Mouse (Mus musculus): ENCODE results near the gene Kdelr3.

The Kdelr3 gene

DNA sequence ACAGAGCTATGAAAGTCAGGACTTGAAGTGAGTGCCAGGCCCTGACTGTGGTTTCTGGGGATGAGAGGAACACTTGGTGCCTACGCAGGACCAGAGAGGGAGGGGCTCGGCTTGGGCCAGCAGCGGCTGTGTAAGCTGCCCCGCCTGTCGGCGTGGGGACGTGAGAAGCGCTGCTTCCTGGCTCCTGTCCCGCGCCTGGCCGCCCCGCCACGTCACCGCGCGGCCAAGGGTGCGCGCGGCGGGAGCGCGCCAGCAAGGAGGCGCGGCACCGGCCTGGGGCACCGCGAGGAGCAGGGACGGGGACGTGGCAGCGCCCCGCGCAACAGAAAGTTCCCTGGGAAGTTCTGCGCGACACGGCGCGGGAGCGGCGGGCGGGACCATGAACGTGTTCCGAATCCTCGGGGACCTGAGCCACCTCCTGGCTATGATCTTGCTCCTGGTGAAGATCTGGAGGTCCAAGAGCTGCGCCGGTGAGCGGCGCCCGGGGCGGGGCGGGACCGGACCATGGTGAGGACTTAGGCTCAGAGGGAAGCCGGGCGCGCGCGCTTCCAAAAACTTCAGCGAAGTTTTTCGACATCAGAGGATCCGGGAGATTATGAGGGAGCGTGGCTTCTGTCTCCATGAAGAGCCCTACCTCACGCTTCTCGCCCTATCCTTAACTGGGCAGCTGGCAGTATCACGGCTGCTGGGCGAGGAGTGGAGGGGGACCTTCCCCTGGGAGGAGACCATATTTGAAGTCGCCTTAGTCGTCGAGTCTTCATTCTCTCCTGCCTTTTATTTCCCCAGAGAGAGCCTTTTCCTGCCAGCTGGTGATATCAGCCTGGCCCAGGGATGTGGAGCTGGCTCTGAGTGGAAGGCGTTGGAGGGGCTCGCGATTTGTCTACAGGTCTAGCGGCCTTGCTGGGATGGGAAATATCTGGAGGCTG lies at the start of gene Kdelr3:
TSS of gene Kdelr3 (plus strand) at position 241 of the 926 bp plus-strand sequence.
- DNase-seq (ENCODE audit: extremely low spot score, low spot score), result peak; percentile 58

DNA sequence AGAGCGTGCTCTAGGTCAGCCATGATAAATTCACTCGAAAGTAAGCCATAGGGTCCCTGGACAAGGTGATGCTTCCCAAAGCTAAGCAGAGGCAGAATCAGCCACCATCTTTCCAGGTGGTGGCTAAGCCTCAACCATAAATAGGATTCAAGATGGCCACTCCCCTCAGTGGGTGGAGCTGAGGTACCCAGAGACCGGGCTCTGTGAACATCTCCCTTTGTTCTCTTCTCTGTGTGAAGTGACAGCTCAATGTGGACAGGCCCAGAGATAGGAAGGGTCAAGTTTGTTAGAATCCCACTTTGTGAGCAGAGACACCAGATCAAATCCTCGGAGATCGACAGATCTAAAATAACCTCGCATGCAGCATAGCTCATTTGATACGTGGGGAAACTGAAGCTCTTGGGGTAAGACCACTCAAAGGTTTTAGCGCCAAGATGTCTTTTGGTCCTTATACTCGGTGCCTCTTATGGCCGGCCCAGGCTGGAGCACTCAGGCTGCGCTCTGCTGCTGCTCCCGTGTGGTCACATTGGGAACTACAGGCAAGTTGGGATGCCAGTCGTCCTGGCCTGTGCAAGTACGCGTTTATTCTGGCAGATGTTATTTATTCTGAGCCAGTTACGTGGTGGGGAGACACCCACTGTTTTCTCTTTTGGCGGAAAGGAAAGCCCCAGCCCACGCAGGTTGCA lies 49.5 kb upstream of the Kdelr3 start:
- DNase-seq (ENCODE audit: extremely low spot score, low spot score), result peak; percentile 87

DNA sequence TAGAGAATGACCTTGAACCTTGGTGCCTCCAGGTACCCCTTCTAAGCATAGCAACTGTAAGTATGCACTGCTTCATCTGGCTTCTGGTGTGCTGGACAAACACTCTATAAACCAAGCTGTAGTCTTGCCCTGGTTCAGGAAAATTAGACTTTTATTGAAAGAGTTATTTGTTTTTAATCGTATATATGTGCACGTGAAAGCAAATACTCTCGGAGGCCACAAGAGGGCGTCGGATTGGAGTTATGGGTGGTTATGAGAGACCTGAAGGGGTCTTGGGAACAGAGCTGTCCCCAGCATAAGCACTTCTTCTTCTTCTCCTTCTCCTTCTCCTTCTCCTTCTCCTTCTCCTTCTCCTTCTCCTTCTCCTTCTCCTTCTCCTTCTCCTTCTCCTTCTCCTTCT lies 46.6 kb upstream of the Kdelr3 start:
- DNase-seq (ENCODE audit: extremely low spot score, low spot score), result no peak

DNA sequence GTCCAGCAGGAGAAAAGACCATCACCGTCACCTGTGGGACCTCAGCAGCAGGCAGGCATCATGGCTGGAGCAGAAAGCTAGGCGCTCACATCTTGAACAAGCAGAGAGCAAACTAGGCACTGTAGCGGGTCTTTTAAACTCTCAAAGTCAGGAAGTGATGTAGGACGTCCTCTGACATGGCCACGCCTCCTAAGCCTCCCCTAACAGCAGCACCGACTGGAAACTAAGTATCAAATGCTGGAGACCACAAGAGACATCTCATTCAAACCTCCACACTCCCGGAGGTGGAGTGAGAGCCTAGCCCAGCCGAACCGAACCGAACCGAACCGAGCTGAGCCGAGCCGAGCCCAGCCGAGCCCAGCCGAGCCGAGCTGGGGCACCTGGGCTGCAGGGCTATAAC lies 45.6 kb upstream of the Kdelr3 start:
- DNase-seq (ENCODE audit: extremely low spot score, low spot score), result no peak

DNA sequence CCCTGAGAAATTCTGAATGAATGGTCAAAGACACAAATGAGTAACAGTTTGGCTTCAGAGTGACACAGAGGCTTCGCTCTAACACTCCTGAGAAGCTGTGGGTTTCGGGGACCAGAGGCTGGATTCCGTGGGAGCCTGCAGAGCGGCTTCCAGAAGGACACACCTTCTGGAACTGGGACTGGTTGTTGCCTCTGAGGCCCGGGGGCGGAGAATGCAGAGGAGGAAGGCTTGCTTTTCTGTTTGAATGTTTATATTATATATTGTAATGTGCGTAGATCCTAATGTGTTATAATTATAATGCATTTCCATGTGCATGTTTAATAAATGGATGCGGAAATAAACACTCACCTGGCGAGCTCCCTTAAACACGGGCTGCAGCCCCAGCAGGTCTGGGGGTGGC lies 45.1 kb upstream of the Kdelr3 start:
- DNase-seq (ENCODE audit: extremely low spot score, low spot score), result no peak

DNA sequence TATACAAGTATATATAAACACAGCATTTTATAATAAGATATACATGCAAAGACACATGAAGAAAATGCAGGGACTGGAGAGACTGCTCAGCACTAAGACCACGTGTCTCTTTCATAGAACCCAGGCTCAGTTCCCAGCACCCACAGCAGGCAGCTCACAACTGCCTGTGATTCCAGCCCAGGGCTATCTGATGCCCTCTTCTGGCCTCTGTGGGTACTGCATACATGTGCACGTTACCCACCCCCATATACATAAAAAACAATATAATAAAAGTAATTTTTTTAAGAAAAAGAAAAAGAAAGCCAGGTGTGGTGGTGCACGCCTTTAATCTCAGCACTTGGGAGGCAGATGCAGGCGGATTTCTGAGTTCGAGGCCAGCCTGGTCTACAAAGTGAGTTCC lies 43.2 kb upstream of the Kdelr3 start:
- no peak for DNase-seq (ENCODE audit: extremely low spot score, low spot score)

DNA sequence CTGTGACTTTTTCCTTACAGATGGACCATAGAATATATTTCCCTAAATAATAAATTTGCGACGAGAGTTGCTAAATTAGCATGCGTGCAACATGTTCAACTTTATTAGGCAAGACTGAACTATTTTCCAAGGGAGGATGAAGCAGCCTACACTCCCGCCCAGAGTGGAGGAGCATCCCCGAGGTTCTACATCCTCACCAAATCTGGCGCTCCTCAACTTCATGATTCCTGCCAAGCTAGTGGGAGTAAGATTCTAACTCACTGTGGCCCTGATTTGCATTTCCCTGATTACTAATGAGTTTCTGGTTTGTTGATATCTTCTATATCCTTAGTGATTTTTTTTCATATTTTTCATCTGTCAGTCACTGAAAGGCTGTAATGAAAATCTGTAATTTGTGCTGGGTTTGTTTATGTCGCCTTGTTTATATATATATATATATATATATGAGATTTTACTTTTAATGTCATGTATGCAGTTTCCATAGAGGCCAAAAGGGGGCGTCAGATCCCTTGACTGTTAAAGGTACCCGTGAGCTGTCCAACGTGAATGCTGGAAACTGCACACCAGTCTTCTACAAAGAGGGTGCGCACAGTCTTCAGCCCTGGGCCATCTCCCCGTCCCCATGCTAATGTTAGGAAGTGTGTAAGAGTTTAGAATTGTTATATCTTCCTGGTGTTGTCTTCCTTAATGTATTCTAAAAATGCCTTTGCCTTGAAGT lies 42.4 kb upstream of the Kdelr3 start:
- DNase-seq (ENCODE audit: extremely low spot score, low spot score), result no peak

DNA sequence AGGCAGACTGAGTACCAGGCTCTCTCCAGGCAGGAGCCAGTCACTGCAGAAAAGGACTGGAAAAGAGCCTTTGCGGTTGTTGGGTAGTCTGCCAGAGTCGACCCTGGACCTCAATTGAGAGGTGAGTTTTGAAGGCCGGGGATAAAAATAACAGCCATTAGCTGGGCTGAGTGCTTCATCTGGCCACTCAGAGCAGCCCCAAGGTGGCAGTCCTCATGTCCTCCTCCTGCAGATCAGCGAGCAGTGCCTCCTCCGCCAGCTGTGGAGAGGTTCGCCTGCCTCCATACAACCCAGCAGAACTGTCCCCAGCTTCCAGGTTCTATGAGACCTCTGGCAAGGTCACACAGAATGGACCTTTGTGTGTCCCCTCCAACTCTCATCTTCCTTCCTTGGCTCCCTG lies 39.0 kb upstream of the Kdelr3 start:
- no peak for DNase-seq (ENCODE audit: extremely low spot score, low spot score)

DNA sequence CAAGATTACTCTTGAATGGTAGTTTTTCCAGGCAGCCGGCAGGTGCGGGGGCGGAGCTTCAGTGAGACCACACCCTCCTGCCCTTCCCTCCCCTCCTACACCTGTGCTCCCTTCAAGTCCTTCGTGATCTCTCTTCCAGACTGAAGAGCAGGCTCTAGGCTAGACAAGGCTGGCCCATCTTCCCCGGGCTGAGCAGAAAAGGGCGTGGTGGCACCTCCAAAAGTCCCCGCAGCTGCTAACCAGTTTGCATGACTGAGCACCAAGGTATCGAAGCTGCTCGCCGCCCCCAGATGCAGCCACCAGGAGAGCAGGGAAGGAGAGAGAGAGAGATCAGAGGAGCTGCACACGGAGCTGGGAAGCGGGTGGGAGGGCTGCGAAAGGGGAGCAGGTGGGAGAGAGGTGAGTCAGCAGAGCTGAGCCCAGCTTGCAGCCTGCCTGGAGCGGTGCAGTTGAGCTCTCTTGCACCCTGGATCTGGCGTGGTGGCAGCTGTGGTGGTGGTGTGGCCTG lies 35.0 kb upstream of the Kdelr3 start:
- no peak for DNase-seq (ENCODE audit: extremely low spot score, low spot score)

DNA sequence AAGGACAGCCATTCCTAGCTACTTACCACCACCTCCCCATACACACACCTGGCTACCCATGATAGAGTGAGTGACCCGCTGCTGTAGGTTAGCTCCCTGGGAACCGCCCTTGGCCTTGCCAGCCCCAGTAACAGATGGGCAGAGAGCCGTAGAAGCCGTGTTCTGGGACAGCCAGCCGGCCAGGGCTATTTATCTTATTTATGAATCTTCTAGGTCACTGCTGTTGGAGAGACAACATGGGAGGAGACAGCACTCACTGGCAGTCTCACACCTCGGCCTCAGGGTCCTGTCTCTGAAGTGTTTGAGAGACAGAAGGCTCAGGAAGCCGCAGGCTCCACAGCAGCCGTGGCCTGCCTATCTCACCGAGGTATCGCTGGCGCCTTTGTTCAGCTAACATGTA lies 26.7 kb upstream of the Kdelr3 start:
- no peak for DNase-seq (ENCODE audit: extremely low spot score, low spot score)

DNA sequence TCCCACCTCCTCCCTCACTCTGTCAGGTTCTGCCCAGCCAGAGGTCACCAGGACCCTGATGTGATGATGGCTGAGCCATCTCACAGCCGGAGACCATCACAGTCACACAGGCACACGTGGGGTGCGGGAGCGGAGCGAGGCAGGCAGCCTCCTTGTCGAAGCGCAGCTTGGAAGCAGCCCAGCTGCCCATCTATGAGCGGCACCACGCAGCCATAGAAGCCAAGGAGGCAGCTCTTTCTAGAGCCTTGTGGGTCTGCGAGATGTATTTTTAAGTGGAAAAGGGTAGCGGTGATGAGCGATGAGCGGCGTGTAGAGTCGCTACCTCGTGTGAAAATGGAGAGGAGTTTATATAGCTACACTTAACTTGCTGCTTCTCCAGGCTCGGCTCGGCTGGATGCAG lies 22.7 kb upstream of the Kdelr3 start:
- DNase-seq (ENCODE audit: extremely low spot score, low spot score), result no peak

DNA sequence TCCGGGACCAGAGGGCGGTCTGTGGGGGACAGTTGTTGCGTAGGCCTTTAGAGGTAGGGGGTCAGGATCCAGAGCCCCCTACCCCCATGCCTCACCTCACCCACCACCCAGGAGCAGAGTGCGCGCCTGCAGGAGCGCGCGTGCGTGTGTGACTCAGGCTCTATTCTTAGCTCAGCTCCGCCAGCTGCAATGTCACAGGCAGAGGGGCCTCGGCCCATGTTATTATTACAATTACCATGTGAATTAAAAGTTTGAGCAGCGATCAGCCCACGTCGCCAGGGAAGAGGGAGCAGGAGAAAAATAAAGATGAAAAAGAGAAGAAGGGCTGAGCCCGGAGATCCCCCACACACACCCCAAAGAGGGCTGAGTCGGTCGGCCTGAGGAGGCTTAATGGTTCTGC lies 16.1 kb upstream of the Kdelr3 start:
- DNase-seq (ENCODE audit: extremely low spot score, low spot score), result no peak

DNA sequence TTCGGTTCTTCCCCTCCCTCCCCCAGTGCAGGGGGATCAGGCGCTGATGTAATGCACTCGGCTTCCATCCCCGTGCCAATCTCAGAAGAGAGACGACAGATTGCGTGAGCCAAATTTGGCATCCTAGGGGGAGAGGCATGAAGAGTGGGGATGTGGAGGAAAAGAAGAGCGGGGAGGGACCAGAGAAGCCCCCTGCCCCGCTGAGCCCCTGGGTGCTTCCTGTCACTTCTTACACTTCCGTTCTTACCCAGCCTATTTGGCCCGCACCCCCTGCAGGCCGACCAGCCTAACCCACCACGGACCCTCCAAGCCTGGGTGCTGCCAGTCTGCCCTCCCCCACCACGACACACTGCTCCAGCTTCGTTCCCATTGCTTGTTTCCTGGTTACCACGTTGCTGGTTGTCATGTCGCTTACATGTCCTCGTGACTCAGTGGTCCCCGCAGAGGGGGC lies 13.3 kb upstream of the Kdelr3 start:
- no peak for DNase-seq (ENCODE audit: extremely low spot score, low spot score)

DNA sequence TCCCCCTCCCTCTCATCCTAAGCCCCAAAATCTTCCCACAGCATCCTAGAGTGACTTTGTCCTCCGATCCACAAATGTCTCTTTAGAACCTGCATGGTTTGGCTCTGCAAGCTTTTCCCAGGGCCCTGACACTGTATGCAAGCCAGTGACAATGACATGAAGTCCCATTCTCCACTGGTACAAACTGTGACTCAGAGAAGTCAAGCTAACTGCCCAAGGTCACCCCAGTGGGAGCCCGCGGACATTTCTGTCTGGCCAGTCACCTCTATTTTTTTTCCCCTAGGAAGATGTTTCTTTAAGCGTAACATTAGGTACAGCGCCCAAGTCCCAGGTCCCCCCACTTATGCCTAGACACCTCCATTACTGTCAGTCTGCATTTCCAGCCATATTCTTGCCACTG lies 12.8 kb upstream of the Kdelr3 start:
- no peak for DNase-seq (ENCODE audit: extremely low spot score, low spot score)

DNA sequence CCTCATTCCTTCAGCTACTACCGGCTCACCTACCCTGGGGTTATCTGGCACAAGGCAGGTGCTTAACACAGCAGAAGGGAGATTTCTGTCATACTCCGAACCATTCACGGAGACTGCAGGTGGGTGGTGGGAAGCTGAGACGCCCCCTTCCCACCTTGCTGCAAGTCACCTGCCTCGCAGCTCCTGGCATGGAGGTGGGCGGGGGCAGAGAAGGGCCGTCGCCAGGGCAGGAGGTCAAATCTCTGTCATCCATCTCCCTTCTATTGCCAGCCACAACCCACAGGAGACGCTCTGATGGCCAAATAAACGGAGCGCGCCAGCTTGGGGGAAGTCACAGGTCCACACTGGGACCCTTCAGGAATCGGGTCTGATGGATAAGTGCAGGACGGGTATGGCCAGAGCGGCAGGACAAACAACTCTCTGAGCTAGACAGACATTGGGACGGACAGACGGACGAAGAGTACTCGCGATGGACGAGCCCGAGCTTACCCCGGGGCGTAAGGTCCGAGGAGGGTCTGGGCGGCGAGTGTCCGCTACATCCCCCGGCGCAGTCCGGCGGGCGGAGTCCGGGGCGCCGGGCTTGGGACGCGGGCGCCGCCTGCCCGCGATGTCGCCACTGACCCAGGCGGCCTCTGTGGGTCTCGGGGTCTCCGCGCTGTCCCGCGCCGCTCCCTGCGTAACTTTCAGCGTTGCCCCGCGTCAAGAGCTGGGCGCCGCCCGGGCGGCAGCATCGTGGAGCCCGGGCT lies 11.3 kb upstream of the Kdelr3 start, which contains the start of gene Kcnj4:
TSS of gene Kcnj4 (minus strand) at position 535 of the 746 bp plus-strand sequence.
- DNase-seq (ENCODE audit: extremely low spot score, low spot score), result peak; percentile 57

DNA sequence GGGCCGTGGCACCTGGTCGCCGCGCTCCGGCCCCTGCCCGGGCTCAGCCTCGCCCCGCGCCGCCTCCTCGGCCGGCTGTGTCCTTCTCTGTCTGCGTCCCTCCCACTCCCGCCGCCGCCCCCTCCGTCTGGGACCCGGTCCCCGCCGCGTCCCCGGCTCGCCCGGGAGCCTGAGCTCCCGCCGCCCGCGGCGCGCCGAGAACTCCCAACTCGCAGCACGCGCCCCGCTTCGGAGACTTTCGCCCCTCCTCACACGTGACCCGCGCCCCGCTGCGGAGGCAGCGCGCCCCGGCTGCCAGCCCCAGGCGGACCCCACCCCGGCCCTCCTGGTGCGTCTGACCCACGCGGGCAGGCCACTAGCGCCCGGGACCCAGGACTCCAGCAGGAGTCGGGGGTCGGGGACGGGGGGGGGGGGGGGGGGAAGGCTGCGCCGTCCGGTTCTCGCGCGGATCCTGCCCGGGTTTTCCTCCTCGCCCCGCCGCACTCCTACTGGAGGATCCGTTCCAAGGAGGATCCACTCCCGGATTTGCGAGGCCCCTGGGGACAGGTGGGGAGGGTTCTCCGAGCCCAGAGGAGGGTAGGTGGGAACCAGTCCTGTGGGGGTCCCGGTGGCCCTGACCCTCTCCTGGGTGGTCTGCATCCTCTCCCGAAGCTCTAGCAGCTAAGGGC lies 10.5 kb upstream of the Kdelr3 start:
- peak; percentile 83 for DNase-seq (ENCODE audit: extremely low spot score, low spot score)

DNA sequence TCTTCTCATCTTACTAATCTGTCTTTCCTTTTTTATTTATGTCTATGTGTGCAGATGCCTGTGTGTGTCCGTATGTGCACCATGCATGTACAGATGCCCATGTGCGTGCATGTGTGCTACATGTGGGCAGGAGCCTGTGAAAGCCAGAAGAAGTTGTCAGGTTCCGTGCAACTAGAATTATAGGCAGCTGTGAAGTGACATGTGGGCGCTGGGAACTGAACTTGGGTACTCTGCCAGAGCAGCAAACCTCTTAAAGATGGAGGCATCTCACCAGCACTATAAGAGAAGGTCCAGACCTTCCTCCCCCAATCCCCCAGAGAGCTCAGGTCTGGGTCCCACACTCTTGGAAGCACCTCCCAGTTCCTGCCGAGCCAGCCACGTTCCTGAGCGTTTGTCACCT lies 9.8 kb upstream of the Kdelr3 start:
- no peak for DNase-seq (ENCODE audit: extremely low spot score, low spot score)

DNA sequence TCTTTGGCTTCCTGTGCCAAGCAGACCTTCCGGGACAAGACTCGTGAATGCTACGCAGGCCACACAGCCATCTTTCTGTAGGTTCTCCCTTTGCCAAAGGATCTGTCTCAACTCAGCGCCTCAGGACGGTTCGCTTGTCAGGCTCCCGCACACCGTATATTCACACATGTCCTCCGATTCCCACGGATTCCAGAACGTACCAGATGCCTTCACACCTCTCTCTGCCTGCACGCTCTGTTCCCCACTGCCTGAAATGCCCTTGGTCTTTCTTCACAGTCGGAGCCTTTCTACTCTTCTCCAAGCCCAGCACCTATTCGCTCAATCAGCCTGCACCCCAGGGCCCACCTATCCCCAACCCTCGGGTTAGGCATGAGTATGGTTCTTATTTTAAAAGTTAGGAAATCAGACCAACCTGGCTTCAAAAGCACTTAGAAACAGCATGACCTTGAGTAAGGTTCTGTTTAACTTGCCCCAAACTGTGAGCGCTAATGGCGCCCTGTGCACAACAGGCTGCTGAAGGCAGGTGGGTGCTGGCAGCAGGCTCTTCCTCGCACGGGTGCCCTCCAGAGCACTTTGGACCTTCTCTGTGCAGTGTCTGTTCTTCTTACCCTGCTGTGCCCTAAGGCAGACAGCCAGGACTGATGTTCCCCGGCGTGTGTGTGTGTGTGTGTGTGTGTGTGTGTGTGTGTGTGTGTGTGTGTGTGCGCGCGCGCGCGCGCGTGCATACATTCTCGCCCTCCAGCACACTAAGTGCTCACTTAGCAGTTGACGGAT lies 9.0 kb upstream of the Kdelr3 start:
- no peak for DNase-seq (ENCODE audit: extremely low spot score, low spot score)

DNA sequence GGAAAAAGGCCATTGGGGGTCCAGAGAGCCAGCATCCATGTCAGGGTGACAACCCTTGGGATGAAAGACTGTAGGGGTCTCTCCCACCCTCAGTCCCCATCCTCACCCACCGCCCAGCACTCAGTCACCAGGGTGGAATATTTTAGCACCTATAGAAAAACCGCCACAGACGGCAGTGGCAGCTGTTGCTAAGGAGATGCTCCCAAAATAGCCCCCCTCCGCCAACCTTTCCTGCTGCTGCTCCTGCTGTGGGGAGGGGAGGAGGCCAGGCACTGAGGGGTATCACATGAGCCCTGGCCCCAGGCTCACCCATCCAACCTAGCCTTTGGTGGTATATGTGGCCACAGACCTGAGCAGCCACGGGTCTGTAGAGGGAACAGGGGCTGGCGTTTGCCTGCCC lies 6.2 kb upstream of the Kdelr3 start:
- no peak for DNase-seq (ENCODE audit: extremely low spot score, low spot score)

DNA sequence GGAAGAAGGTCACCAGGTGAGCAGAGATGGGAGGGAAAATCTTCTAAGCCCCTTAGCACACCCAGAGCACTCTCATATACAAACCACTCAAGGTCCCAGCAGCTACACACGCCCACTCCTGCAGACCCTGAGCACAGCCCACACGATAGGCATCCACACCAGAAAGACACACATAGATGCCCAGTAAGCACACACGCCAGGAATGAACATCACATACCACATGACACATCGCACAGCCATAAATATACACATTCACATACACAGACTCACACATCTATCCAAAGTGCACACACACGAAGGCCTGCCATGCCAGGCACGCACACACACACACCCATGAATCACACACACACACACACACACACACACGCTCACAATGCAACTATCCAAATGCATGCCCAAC lies 5.8 kb upstream of the Kdelr3 start:
- no peak for DNase-seq (ENCODE audit: extremely low spot score, low spot score)

All from neural tube, embryonic 10.5 days (tissue).